Mouse (Mus musculus) frontal cortex, adult (tissue): ENCODE data around the gene Arhgap23.

Experiments
- ATAC-seq: cut with Nextera tagmentation; 2 replicates; pipeline ENCODE4 v1.9.2; 2017; ENCODE audit warnings: mild to moderate bottlenecking, moderate library complexity, mixed read lengths; ENCODE audit not compliant: low TSS enrichment

Gene Arhgap23

GRCm38 (mm10) chr11:97502383-97502782 is 87.0 kb downstream of the Arhgap23 start:
- peak; percentile 59 for ATAC-seq

- no peak for ATAC-seq
Observed at GRCm38 (mm10) chr11:97502846-97503245, 87.5 kb downstream of the Arhgap23 start.

DNA sequence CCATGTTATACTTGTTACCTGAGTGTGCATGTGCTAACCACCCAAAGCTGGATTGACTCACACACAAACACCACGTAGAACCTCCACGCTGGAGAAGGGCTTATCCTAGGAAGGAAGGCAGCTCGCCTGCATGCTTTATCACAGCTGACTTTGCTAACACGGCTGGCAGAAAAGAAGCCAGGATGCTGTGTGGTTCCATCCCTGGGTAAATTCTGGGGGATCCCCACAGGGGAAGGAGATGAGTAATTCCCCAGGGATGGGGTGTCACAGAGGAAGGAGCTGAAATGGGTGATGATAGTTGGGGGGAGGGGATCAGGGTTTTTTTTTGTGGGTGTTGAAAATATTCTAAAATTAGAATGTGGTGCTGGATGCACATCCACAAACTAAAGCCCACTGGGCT is 90.5 kb downstream of the Arhgap23 start:
- no peak for ATAC-seq

GRCm38 (mm10) chr11:97506331-97506730 is 91.0 kb downstream of the Arhgap23 start:
- ATAC-seq: no peak

DNA sequence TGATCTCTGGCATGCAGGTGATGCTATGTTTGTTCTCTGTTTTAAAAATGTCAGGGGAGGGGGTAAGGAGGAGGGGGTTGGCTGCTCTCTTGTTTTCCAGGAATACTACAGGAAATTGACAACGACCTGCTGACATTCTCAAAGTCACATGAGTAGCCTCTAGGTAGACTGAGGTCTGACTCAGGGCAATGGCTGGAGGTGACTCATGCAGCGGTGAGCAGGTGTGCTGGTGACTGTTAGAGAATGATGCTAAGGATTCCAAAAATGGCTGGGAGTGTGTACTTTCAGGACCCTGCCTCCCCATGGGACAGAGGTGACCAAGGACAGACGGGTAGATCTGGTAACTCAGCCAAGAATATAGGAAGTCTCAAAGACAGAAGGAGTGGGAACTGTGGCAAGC is 92.9 kb downstream of the Arhgap23 start:
- ATAC-seq: no peak

- ATAC-seq: no peak
Observed at GRCm38 (mm10) chr11:97509058-97509457, 93.7 kb downstream of the Arhgap23 start.

- peak; percentile 18; the same call in 1 of the 2 replicates for ATAC-seq
Observed at GRCm38 (mm10) chr11:97509715-97510485, 94.6 kb downstream of the Arhgap23 start.

GRCm38 (mm10) chr11:97510966-97511660 is 95.8 kb downstream of the Arhgap23 start:
- 0 out of 2 replicates have a peak, but pooled peaks have one; percentile 18 for ATAC-seq

DNA sequence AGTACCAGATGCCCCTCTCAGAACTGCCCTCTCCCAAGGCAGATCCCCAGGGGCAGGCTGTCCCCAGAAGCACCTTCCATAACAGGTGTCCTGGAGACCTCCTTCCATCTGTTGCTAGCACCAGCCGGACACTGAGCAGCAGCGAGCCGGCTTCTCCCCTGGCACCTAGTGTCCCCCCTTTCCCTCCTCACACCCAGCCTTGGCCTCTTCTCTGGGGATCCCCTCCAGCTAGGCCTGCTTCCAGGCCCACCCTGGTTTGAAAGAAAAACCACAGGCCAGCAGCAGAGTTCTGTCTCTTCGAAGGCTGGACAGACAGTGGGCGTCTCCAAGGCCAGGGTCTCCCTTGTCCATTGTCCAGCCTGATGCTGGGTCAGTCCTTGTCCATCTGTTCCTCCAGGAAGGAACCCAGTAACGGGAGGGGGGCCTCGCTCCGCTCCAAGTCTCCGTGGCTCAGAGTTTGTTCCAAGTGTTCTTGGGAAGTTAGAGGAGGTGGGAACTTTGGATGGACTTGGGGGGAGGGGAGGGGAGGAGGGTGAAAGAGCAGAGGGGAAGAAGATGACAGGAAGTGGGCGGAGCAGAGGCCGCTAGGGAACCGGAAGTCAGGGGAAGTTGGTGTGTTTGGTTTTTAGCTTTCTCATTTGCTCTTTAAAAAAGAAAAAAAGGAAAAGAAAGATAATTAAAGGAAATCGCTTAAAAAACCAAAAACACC is 96.5 kb downstream of the Arhgap23 start:
- ATAC-seq: no peak

DNA sequence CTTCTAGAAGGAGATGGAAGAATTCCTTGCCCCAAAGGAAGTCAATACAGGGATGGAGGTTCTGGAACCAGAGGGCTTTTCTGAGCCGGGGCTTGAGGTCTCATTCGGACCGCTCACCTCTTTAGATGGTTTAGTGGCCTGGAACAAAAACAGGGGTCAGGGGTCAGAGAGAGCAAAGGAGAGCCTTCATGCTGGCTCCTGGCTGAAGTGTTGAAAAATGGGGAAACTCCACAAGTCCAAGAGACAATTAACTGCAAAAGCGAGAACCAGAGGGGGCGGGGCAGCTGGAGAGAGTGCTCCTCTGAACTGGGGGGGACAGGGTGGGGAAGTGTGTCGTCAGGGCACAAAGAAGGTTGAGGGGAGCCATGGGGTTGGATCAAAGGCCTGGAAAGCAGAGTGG is 97.2 kb downstream of the Arhgap23 start:
- no peak for ATAC-seq

DNA sequence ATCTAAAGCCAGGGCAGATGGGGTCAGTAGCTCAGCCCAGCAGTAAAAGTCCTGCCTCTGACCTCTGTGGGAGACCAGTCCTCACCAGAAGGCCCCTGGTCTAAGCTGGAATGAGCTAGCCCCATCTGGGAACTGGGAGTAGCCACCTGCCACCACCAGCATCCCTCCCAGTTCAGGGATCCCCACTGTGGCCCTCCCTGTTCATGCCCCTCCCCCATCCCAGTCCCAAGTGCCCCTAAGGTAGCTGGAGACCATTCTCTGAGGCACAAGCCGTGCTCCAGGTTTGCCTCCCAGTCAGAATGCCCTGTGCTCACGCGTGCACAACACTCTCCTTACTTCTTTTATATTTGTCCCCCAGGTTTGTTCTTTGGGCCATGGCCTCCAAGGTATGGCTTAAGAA is 97.7 kb downstream of the Arhgap23 start:
- ATAC-seq: no peak

DNA sequence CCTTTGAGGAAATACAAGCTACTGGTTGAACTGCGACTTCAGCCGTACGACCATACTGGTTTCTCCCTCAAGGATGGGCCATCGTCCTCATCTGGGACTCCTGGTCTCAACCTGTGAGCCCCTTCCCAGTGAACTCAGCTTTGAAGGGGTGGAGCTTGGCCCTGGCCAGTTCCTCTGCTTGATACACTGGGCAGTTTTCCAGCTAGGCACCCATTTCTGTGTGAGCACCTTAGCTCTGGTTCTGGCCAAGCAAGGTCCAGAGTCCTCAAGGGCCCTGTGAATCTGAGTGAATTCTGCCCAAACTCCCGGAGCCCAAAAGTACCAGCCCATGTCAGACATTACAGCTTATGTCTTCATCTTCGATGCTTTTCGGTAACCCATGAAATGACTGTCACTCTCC is 105.2 kb downstream of the Arhgap23 start:
- ATAC-seq: no peak

GRCm38 (mm10) chr11:97521741-97522474 is 106.6 kb downstream of the Arhgap23 start:
- ATAC-seq: no peak

DNA sequence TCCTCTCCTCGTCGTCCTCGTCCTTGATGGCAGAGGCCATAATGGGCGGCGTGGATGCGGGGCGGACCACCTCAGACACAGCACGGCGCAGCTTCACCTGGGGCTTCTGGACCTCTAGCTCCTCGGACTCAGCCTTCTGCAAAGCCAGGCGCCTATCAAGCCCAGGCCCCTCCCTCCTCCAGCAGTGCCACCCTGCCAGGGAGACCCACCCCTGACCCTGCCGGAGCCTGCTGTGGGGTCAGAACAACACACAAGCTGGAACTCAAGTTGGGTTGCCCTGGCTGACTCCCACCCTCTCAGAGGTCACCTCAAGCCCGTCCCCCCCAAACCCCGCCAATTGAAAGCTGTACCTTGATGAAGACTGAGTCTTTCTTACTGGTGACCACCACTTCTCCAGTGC is 107.8 kb downstream of the Arhgap23 start:
- no peak for ATAC-seq

DNA sequence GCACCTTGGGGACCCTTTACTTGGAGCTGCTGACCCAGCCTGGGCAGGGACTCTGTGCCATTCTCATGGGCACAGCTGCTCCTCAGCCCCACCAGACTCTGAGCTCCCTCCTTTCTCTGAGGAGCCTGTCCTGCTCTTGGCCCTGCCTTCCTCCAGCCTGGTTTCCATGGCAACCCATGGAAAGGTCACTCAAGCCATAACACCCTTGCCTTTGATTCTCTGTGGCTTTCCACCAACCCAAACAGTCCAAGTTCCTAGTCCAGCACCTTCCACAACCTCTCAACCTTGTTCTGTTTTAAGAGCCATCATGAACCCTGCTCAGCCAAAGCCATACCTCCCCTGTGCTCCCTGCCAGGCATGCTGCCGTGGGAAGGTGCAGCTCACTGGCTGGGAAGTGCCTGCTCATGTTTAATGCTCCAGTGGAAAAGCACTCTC is 108.5 kb downstream of the Arhgap23 start:
- no peak for ATAC-seq

DNA sequence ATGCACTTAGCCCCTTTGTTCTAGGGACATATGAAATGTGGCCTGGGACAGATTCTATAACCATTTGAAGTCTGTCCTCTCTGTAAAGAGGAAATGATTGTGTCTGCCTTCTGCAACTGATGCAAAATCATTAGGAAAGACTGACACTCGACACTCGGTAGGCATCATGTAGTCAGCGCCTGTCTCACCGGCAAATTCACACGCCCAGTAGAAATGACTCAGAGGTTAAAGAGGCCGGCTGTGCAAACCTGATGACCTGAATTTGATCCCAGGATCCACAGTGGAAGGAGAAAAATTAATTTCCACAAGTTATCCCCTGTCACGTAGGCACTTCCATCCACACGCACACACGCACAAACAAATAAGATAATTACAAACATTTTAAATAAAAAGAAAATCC is 109.0 kb downstream of the Arhgap23 start:
- ATAC-seq: no peak

- no peak for ATAC-seq
Observed at GRCm38 (mm10) chr11:97525313-97525712, 110.0 kb downstream of the Arhgap23 start.

- ATAC-seq: no peak
Observed at GRCm38 (mm10) chr11:97528282-97528808, 113.0 kb downstream of the Arhgap23 start.

DNA sequence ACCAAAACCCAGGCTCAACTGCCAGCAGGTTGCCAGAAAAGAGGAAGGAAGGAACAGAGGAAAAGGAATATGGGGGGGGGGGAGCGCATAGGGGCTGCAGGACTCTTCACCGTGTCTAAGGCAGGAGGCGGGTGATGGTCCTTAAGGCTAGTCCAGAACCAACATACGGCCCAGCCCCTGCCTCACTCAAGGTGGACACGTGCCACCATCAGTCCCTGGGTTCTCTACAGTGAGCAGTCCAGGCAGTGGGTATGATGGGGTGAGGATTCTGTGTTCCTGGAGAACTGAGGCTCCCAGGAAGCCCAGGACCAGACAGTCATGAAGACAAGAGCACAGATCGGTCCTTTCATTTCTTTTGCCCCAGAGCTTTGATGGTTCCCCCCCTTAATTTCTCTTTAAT is 114.7 kb downstream of the Arhgap23 start:
- ATAC-seq: no peak

DNA sequence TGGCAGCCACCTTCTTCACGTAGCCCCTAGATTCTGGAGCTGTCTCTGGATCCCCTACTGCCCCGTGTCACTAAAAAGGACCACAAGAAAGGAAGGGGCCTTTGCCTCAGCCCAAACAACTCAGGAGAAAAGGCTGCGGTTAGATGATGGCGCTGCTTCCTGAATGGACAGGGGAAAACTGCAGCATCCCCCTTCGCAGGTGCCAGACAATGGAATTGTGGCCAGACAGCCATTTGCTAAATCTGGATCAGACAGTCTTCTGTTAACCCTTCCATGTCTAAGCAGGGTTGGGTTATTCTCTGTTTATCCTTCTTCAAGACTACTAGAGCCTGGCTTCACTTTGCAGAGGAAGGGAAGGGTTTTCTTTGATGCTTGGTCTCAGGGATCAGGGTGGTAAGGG is 115.6 kb downstream of the Arhgap23 start:
- ATAC-seq: no peak

- ATAC-seq: peak; percentile 58
Observed at GRCm38 (mm10) chr11:97531381-97532260, 116.3 kb downstream of the Arhgap23 start.
